Mouse (Mus musculus) kidney, adult 2 months (tissue): ENCODE measurements around the gene Ankrd13d.

Source experiments
- CTCF ChIP-seq: fragments of 200-500 bp; conservative IDR thresholded peaks from 2 replicates; pipeline ENCODE4 v1.5.1; 2011; ENCODE audit warnings: low read depth, mild to moderate bottlenecking, control low read depth, low read length, moderate library complexity, mixed read lengths; ENCODE audit not compliant: insufficient read depth, insufficient read length
- POLR2A ChIP-seq: fragments of 200-500 bp; IDR thresholded peaks from one replicate; pipeline ENCODE4 v1.6.1; 2011; ENCODE audit warnings: low read depth, low read length, control low read depth

DNA sequence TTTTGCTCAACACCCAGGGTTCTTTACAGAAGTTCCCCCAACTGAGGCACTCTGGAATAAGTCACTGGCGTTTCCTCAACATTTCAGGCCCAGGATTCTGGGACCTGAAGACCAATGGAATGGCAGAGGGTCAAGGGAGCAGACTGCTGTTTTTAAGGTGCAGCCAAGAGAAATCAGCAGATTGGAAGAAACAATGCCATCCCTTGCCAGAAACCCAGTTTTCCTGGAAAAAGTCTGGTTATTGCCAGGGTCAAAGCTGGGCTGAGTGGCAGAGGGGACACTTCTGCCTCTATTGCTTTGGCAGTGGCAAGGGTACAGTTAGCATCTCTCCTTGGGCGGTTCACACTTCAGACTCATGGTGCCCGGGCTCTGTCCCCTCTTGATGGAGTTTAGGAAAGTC lies 34.2 kb upstream of the Ankrd13d start:
- no peak for TF ChIP-seq CTCF
- TF ChIP-seq POLR2A: no peak
